Mouse (Mus musculus) bone marrow, adult 2 months (tissue): ENCODE measurements at regions not wholly inside any gene's neighbourhood (a gene's known extent, or its start where the extent isn't known, plus 50 kb on each side); places are given as distances from the start of the nearest gene placed in this dataset.

Experiments used
- H3K27ac ChIP-seq: fragments of 200-500 bp; 2 replicates; pipeline ENCODE4 v1.5.1; 2012; ENCODE audit warnings: low read depth, mild to moderate bottlenecking, control low read depth, inconsistent platforms, low read length; ENCODE audit not compliant: control insufficient read depth, poor library complexity, insufficient read depth
- H3K4me1 ChIP-seq: fragments of 200-500 bp; 2 replicates; pipeline ENCODE4 v1.6.1; 2011; ENCODE audit warnings: low read length; ENCODE audit not compliant: control insufficient read depth, insufficient read depth
- H3K4me3 ChIP-seq: fragments of 200-500 bp; replicated peaks from 2 replicates; pipeline ENCODE3; 2011; ENCODE audit warnings: mild to moderate bottlenecking, low read depth, low read length, control low read depth; ENCODE audit not compliant: control insufficient read depth
- CTCF ChIP-seq: fragments of 200-500 bp; IDR thresholded peaks from 2 replicates; pipeline ENCODE4 v1.5.1; 2011; ENCODE audit warnings: low read length, control low read depth; ENCODE audit not compliant: control insufficient read depth, insufficient read depth
- POLR2A ChIP-seq: fragments of 200-500 bp; IDR thresholded peaks from 2 replicates; pipeline ENCODE4 v1.6.1; 2011; ENCODE audit warnings: low read depth, mild to moderate bottlenecking, control low read depth, low read length, borderline replicate concordance; ENCODE audit not compliant: control insufficient read depth
- WGBS: fragments of 180-500 bp; shearing (Covaris S2); methylation state at CpG from one replicate; pipeline ENCODE4 v1.1.7; 2018; 5-methylcytosine and 5-hydroxymethylcytosine counted together

- 79% methylated on average over 13 of the region's 13 CpGs for WGBS
- no peak overlapping the region for H3K27ac ChIP-seq
- no peak for TF ChIP-seq POLR2A
- TF ChIP-seq CTCF: no peak
- H3K4me3 ChIP-seq: no peak overlapping the region
- peaks cover 2% of the 10 kb centered on the region; the same call in 1 of the 2 replicates for H3K4me1 ChIP-seq
Observed at GRCm38 (mm10) chr6:67144946-67145716, 92.8 kb upstream of the Serbp1 start.

DNA sequence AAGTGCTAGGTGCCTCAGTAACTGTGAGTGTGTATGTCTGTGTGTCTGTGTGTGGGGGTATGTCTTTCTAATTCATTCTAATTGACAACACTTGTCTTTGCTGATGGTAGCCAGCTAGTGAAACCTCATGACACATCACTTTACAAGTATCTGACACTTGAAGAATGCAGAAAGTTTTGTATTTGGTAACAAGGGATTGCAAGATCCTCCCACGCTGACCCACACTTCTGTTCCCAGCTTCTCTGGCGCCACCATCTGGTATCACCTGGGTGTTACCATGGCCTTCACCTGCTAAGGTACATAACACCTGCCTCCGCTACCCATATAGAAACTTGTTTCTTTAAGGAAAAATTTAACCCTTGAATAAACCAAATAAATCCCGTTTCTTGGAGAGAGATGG lies 95.8 kb upstream of the Serbp1 start:
- peak; percentile 89 for TF ChIP-seq CTCF
- no peak for TF ChIP-seq POLR2A
- H3K4me1 ChIP-seq: peaks cover 2% of the 10 kb centered on the region; the same call in 1 of the 2 replicates
- 34% methylated on average over 4 of the region's 4 CpGs for WGBS
- H3K27ac ChIP-seq: no peak overlapping the region
- no peak overlapping the region for H3K4me3 ChIP-seq

- TF ChIP-seq CTCF (no peak), POLR2A (no peak)
- H3K27ac ChIP-seq: no peak overlapping the region
- 39% methylated on average over 6 of the region's 6 CpGs for WGBS
- H3K4me3 ChIP-seq: no peak overlapping the region
- H3K4me1 ChIP-seq: peaks cover 2% of the 10 kb centered on the region; the same call in 1 of the 2 replicates
Observed at GRCm38 (mm10) chr6:67140645-67141250, 97.2 kb upstream of the Serbp1 start.

DNA sequence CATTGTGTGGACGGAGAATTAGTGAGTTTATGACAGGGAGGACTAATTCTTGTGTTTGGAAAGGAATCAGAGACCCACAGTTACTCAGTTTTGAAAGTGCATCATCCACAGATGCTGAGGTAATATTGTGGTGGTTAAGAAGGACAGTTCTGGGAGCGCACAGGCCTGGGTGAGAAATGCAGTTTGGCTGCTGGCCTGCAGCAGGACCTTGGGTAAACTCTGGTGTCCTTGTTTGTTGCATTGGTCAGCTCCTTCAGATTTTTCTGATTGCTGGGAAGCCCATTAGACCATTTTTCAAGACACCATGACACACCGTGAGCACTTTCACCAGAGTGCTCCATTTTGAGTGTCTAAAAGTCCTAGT lies 99.0 kb upstream of the Serbp1 start:
- Histone ChIP-seq H3K27ac (no peak overlapping the region), H3K4me3 (no peak overlapping the region), H3K4me1 (peaks cover 2% of the 10 kb centered on the region; the same call in 1 of the 2 replicates)
- WGBS: 89% methylated on average over 3 of the region's 3 CpGs
- no peak for TF ChIP-seq CTCF
- TF ChIP-seq POLR2A: no peak

DNA sequence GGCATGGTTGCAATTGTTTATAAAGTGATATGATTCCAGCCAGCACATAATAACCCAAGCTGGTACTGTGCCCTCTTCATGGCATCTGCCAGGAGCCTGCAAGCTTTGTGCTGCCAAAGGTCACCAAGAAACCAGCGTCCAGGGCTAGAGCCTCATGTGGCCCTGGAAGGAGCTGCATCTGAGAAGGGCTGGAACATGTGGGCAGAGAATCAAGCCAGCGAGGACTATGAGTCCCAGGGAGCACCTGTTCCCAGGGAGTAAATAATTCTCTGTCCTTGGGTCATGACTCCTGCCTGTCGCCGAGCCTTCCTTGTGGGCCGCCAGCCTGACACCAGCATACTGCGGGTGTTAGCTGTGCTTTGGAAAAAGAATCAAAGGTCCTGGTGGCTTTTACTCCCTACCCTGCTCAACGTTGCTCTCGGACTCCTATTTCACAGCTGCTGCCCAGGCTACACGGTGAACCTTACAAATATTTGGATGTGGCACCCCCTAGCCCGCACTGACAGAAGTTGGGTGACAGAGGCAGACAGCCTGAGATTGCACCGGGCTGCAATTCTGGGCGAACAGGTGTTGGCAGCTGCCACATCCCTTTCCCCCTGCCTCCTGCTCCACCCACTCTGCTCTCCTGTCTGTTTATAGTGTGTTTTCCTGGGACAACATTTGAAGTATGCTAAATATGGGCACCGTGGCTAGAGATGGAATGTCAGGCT lies 99.5 kb upstream of the Serbp1 start:
- no peak overlapping the region for H3K27ac ChIP-seq
- H3K4me1 ChIP-seq: peaks cover 2% of the 10 kb centered on the region; the same call in 1 of the 2 replicates
- no peak overlapping the region for H3K4me3 ChIP-seq
- WGBS: 65% methylated on average over 13 of the region's 13 CpGs
- TF ChIP-seq CTCF (no peak), POLR2A (no peak)

DNA sequence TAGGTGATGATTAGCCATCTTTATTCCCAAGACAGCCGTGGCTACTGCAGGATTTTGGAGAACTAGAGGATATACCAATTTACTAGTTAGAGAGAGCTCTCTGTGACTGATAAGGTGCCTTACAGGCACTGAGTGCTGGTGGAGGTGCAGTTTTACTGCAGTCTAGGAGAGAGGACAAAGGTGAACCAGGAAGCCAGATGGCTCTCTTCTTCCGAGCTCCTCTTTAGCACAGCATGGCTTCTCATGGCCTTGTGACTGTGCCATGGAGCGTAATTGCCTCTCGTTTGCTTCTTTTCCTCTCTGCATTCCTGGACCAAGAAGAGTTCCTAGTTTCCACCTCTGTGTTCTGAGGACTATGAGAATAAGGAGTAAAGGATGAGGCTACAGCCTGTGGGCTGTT lies 100.2 kb upstream of the Gadd45a start:
- 88% methylated on average over 4 of the region's 4 CpGs for WGBS
- Histone ChIP-seq H3K4me1 (peaks cover 2% of the 10 kb centered on the region; the same call in 1 of the 2 replicates), H3K27ac (no peak overlapping the region), H3K4me3 (no peak overlapping the region)
- TF ChIP-seq CTCF (no peak), POLR2A (no peak)

DNA sequence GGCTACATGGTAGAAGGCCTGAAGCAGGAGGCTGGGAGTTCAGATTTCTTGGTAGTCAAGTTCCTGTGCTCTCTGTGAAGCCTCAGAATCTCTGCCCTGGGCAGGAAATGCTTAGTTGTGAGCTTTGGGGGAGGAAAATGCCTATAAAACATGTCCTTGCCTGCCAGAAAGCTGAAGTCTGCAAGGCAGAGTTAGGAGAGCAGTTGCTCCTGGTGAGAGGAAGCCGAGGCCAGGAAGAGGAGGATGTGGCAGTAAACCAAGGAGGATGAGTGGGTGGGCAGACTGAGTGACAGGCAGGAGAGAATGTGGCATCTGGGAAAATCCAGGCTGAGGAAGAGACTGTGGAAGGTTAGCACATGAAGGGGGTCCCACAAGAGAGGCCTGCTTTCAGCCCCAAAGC lies 97.7 kb upstream of the Gadd45a start:
- H3K4me1 ChIP-seq: no peaks in the 10 kb centered on the region
- 6% methylated on average over 1 of the region's 1 CpGs for WGBS
- TF ChIP-seq POLR2A (no peak), CTCF (no peak)
- H3K4me3 ChIP-seq: no peak overlapping the region
- H3K27ac ChIP-seq: no peak overlapping the region
